8 mouse cellular contexts compared by ENCODE assay signal in the genomic region with DNA sequence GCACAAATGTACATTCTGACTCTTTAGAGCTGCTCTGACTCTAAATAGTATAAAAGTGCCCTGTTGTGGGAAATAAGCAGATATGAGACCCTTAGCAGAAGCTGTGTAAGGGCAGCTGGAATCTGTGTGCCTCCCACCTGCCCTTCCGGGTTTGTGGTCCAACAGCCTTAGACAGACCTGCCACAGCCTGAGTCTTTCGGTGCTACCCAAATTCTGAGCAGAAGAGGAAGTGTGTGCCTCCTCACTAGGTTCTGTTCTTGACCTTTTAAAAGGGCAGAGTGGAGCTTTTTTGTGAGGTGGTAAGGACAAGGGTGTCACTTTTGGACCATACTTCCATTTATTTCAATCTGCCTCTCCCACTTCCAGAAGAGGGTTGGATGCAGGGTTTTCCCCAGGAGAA. TPM values are rescaled to one million over a fixed set of nuclear protein-coding genes. Genes with fewer than 3 reads are reported as not detected.
A peak's percentile ranks its signal among the peaks of the same experiment; 100 is the strongest.
DNase-seq lines count a peak whose midpoint lies in the region; ATAC-seq and TF ChIP-seq lines count a peak whose summit lies in the region.

No protein-coding gene starts in this region.

- H3K9me3 ChIP-seq in heart, embryonic 13.5 days, result no peaks in the 10 kb centered on the region
- no peaks in the 10 kb centered on the region for H3K9me3 ChIP-seq in liver, postnatal 0 days (ENCODE audit: low read length)

- H3K9ac ChIP-seq in heart, embryonic 13.5 days, result no peak overlapping the region
- no peak overlapping the region for H3K9ac ChIP-seq in liver, postnatal 0 days (replicated peaks)

- DNase-seq in heart, adult 8-10 months (ENCODE audit: low spot score), result no peak
- DNase-seq in spleen, adult 18-20 months, result peak; percentile 40 to 48
- no peak for DNase-seq in spleen, adult 12 weeks (ENCODE audit: low spot score)
- no peak for DNase-seq in liver, postnatal 0 days
- DNase-seq in thymus, postnatal 25 days, result peak; percentile 62
- no peak for DNase-seq in cerebellum, adult 11-12 months

- no peak overlapping the region for H3K4me2 ChIP-seq in heart, embryonic 13.5 days
- H3K4me2 ChIP-seq in liver, postnatal 0 days (ENCODE audit: low read depth, low read length), result no peak overlapping the region

- WGBS in heart, embryonic 13.5 days, result 83% methylated on average over 2 of the region's 2 CpGs
- WGBS in liver, postnatal 0 days (ENCODE audit: insufficient replicate concordance), result 23% methylated on average over 2 of the region's 2 CpGs

- H3K4me3 ChIP-seq in heart, embryonic 13.5 days, result no peak overlapping the region
- no peak overlapping the region for H3K4me3 ChIP-seq in liver, postnatal 0 days (ENCODE audit: low read depth, low read length)

- ATAC-seq in heart, embryonic 13.5 days (ENCODE audit: extremely low read depth, insufficient number of reproducible peaks, low FRiP score, low TSS enrichment), result no peak
- no peak for ATAC-seq in liver, postnatal 0 days
- ATAC-seq in frontal cortex, adult (ENCODE audit: low TSS enrichment), result no peak

- H3K4me1 ChIP-seq in heart, embryonic 13.5 days, result peaks cover 25% of the 10 kb centered on the region
- H3K4me1 ChIP-seq in liver, postnatal 0 days (ENCODE audit: insufficient read depth), result peaks cover 57% of the 10 kb centered on the region

- no peak for TF ChIP-seq EP300 in liver, postnatal 0 days (IDR thresholded peaks at IDR 0.05; ENCODE audit: low read depth)

- H3K36me3 ChIP-seq in heart, embryonic 13.5 days, result no peaks in the 10 kb centered on the region
- no peaks in the 10 kb centered on the region for H3K36me3 ChIP-seq in liver, postnatal 0 days (replicated peaks; ENCODE audit: insufficient read depth, low read length)

- H3K27ac ChIP-seq in heart, embryonic 13.5 days (replicated peaks), result peak overlapping the region; percentile 51
- peak overlapping the region; percentile 58 for H3K27ac ChIP-seq in liver, postnatal 0 days (ENCODE audit: low read depth)

- TF ChIP-seq CTCF in liver, postnatal 0 days (IDR thresholded peaks at IDR 0.05; ENCODE audit: low read depth), result no peak

- no peaks in the 10 kb centered on the region for H3K27me3 ChIP-seq in heart, embryonic 13.5 days (replicated peaks)
- H3K27me3 ChIP-seq in liver, postnatal 0 days (ENCODE audit: insufficient read depth, low read length), result no peaks in the 10 kb centered on the region

RNA-seq across cellular contexts. Expression of gene Ifnar1, which starts 33.1 kb away (rescaled TPM):
- polyA plus RNA-seq in heart, embryonic 13.5 days (2015; fragmentation: Nextera tagmentation; extraction: Ambion mirVana), result 33.1 and 37.9 TPM in 2 replicates
- 10 to 100 TPM; 18.7 to 28.6 (median 22.0) TPM for total RNA-seq in heart, adult 8-10 months (2022)
- 16.3 and 16.6 TPM in 2 replicates for polyA plus RNA-seq in liver, postnatal 0 days (2015; fragmentation: Nextera tagmentation; extraction: Ambion mirVana)

RNA-seq across cellular contexts. Expression of gene Il10rb, which starts 46.0 kb away (rescaled TPM):
- 44.8 and 48.9 TPM in 2 replicates for polyA plus RNA-seq in heart, embryonic 13.5 days (2015; fragmentation: Nextera tagmentation; extraction: Ambion mirVana)
- 100 to 1,000 TPM; 116 to 131 (median 129) TPM for total RNA-seq in heart, adult 8-10 months (2022)
- 25.5 and 26.4 TPM in 2 replicates for polyA plus RNA-seq in liver, postnatal 0 days (2015; fragmentation: Nextera tagmentation; extraction: Ambion mirVana)

Comparison
In these comparisons a context has a peak if more than half of its experiments do, and no peak if none do; other contexts are left out.
1. DNase-seq: peak in spleen, adult 18-20 months (2 of 2) and thymus, postnatal 25 days (single experiment); none in heart, adult 8-10 months (single experiment), spleen, adult 12 weeks (single experiment), liver, postnatal 0 days (single experiment) and cerebellum, adult 11-12 months (single experiment).